Mouse (Mus musculus): ENCODE measurements around the gene Nrxn3. TPM values are rescaled to one million over a fixed set of nuclear protein-coding genes. Genes with fewer than 3 reads are reported as not detected.

Gene Nrxn3
- polyA plus RNA-seq, 1 experiment from 2014 or later: 1.0 TPM

GRCm38 (mm10) chr12:89106029-89106733 is 383.5 kb downstream of the Nrxn3 start:
- no peak overlapping the region for H3K4me3 ChIP-seq
- peak; percentile 82; the same call in 1 of the 2 replicates for ATAC-seq (ENCODE audit: low FRiP score, low read depth)
- H3K4me2 ChIP-seq (replicated peaks): peak overlapping the region; percentile 48
- H3K27ac ChIP-seq: no peak overlapping the region
- H3K9me3 ChIP-seq: no peaks in the 10 kb centered on the region
- 17% methylated on average over 9 of the region's 9 CpGs for WGBS
- H3K4me1 ChIP-seq: no peaks in the 10 kb centered on the region
- no peaks in the 10 kb centered on the region for H3K36me3 ChIP-seq
- H3K9ac ChIP-seq: no peak overlapping the region
- H3K27me3 ChIP-seq: no peaks in the 10 kb centered on the region

- no peak overlapping the region for H3K27ac ChIP-seq
- no peak for ATAC-seq (ENCODE audit: low FRiP score, low read depth)
- H3K9ac ChIP-seq: no peak overlapping the region
- no peak overlapping the region for H3K4me3 ChIP-seq
- H3K36me3 ChIP-seq: no peaks in the 10 kb centered on the region
- no peaks in the 10 kb centered on the region for H3K4me1 ChIP-seq
- no peak overlapping the region for H3K4me2 ChIP-seq (replicated peaks)
- H3K9me3 ChIP-seq: no peaks in the 10 kb centered on the region
- WGBS: 64% methylated on average over 6 of the region's 6 CpGs
- H3K27me3 ChIP-seq: no peaks in the 10 kb centered on the region
These were observed 384.4 kb downstream of the Nrxn3 start for GRCm38 (mm10) chr12:89106881-89107584.

- Histone ChIP-seq H3K9ac (no peak overlapping the region), H3K4me3 (no peak overlapping the region), H3K27me3 (no peaks in the 10 kb centered on the region), H3K4me1 (no peaks in the 10 kb centered on the region), H3K9me3 (no peaks in the 10 kb centered on the region), H3K4me2 (replicated peaks) (no peak overlapping the region), H3K36me3 (no peaks in the 10 kb centered on the region), H3K27ac (no peak overlapping the region)
- ATAC-seq (ENCODE audit: low FRiP score, low read depth): no peak
- 74% methylated on average over 7 of the region's 7 CpGs for whole genome bisulfite sequencing
These were observed 387.2 kb downstream of the Nrxn3 start for GRCm38 (mm10) chr12:89109779-89110335.

- WGBS: 75% methylated on average over 4 of the region's 4 CpGs
- H3K27ac ChIP-seq: no peak overlapping the region
- no peaks in the 10 kb centered on the region for H3K27me3 ChIP-seq
- H3K4me3 ChIP-seq: no peak overlapping the region
- no peak overlapping the region for H3K9ac ChIP-seq
- no peaks in the 10 kb centered on the region for H3K4me1 ChIP-seq
- no peaks in the 10 kb centered on the region for H3K36me3 ChIP-seq
- no peak overlapping the region for H3K4me2 ChIP-seq (replicated peaks)
- no peak for ATAC-seq (ENCODE audit: low FRiP score, low read depth)
- no peaks in the 10 kb centered on the region for H3K9me3 ChIP-seq
These were observed 405.9 kb downstream of the Nrxn3 start for GRCm38 (mm10) chr12:89128602-89129001.

GRCm38 (mm10) chr12:89129139-89129907 is 406.6 kb downstream of the Nrxn3 start:
- H3K4me1 ChIP-seq: no peaks in the 10 kb centered on the region
- no peaks in the 10 kb centered on the region for H3K27me3 ChIP-seq
- ATAC-seq (ENCODE audit: low FRiP score, low read depth): no peak
- H3K9me3 ChIP-seq: no peaks in the 10 kb centered on the region
- 66% methylated on average over 9 of the region's 9 CpGs for WGBS
- H3K4me2 ChIP-seq (replicated peaks): no peak overlapping the region
- H3K27ac ChIP-seq: no peak overlapping the region
- no peak overlapping the region for H3K4me3 ChIP-seq
- H3K36me3 ChIP-seq: no peaks in the 10 kb centered on the region
- H3K9ac ChIP-seq: no peak overlapping the region

- H3K36me3 ChIP-seq: no peaks in the 10 kb centered on the region
- ATAC-seq (ENCODE audit: low FRiP score, low read depth): 0 out of 2 replicates have a peak, but pooled peaks have one; percentile 32
- H3K4me3 ChIP-seq: no peak overlapping the region
- H3K9me3 ChIP-seq: no peaks in the 10 kb centered on the region
- H3K27ac ChIP-seq: no peak overlapping the region
- WGBS: 81% methylated on average over 2 of the region's 2 CpGs
- H3K9ac ChIP-seq: no peak overlapping the region
- no peaks in the 10 kb centered on the region for H3K4me1 ChIP-seq
- H3K27me3 ChIP-seq: no peaks in the 10 kb centered on the region
- no peak overlapping the region for H3K4me2 ChIP-seq (replicated peaks)
These were observed 411.7 kb downstream of the Nrxn3 start for GRCm38 (mm10) chr12:89134333-89134732.

GRCm38 (mm10) chr12:89134774-89135307 is 412.2 kb downstream of the Nrxn3 start:
- no peak overlapping the region for H3K9ac ChIP-seq
- no peak overlapping the region for H3K27ac ChIP-seq
- no peaks in the 10 kb centered on the region for H3K36me3 ChIP-seq
- no peak for ATAC-seq (ENCODE audit: low FRiP score, low read depth)
- no peaks in the 10 kb centered on the region for H3K9me3 ChIP-seq
- H3K4me3 ChIP-seq: no peak overlapping the region
- no peaks in the 10 kb centered on the region for H3K27me3 ChIP-seq
- 78% methylated on average over 8 of the region's 8 CpGs for WGBS
- no peaks in the 10 kb centered on the region for H3K4me1 ChIP-seq
- no peak overlapping the region for H3K4me2 ChIP-seq (replicated peaks)

GRCm38 (mm10) chr12:89148974-89149411 is 426.3 kb downstream of the Nrxn3 start:
- Histone ChIP-seq H3K9ac (no peak overlapping the region), H3K9me3 (no peaks in the 10 kb centered on the region), H3K4me1 (no peaks in the 10 kb centered on the region), H3K4me3 (no peak overlapping the region), H3K27me3 (no peaks in the 10 kb centered on the region), H3K36me3 (no peaks in the 10 kb centered on the region), H3K4me2 (replicated peaks) (no peak overlapping the region), H3K27ac (no peak overlapping the region)
- WGBS: 26% methylated on average over 3 of the region's 3 CpGs
- no peak for ATAC-seq (ENCODE audit: low FRiP score, low read depth)

- no peak overlapping the region for H3K4me3 ChIP-seq
- H3K27ac ChIP-seq: no peak overlapping the region
- H3K9ac ChIP-seq: no peak overlapping the region
- H3K9me3 ChIP-seq: no peaks in the 10 kb centered on the region
- ATAC-seq (ENCODE audit: low FRiP score, low read depth): no peak
- H3K4me1 ChIP-seq: no peaks in the 10 kb centered on the region
- H3K4me2 ChIP-seq (replicated peaks): no peak overlapping the region
- H3K36me3 ChIP-seq: no peaks in the 10 kb centered on the region
- WGBS: 66% methylated on average over 2 of the region's 2 CpGs
- H3K27me3 ChIP-seq: no peaks in the 10 kb centered on the region
These were observed 426.8 kb downstream of the Nrxn3 start for GRCm38 (mm10) chr12:89149455-89149854.

GRCm38 (mm10) chr12:89156086-89156757 is 433.5 kb downstream of the Nrxn3 start:
- Histone ChIP-seq H3K9ac (no peak overlapping the region), H3K27ac (no peak overlapping the region), H3K36me3 (no peaks in the 10 kb centered on the region), H3K4me3 (no peak overlapping the region), H3K27me3 (no peaks in the 10 kb centered on the region), H3K4me2 (replicated peaks) (no peak overlapping the region), H3K4me1 (no peaks in the 10 kb centered on the region), H3K9me3 (no peaks in the 10 kb centered on the region)
- no peak for ATAC-seq (ENCODE audit: low FRiP score, low read depth)
- WGBS: 74% methylated on average over 9 of the region's 9 CpGs

GRCm38 (mm10) chr12:89159353-89159752 is 436.7 kb downstream of the Nrxn3 start:
- Histone ChIP-seq H3K4me1 (no peaks in the 10 kb centered on the region), H3K4me3 (no peak overlapping the region), H3K4me2 (replicated peaks) (no peak overlapping the region), H3K9me3 (no peaks in the 10 kb centered on the region), H3K27me3 (no peaks in the 10 kb centered on the region), H3K36me3 (no peaks in the 10 kb centered on the region), H3K9ac (no peak overlapping the region), H3K27ac (no peak overlapping the region)
- ATAC-seq (ENCODE audit: low FRiP score, low read depth): no peak
- WGBS: 72% methylated on average over 8 of the region's 8 CpGs
